Mouse (Mus musculus): ENCODE results near the gene Gli2. TPM values are rescaled to one million over a fixed set of nuclear protein-coding genes. Genes with fewer than 3 reads are reported as not detected.

Gene Gli2
- polyA plus RNA-seq, 1 experiment: 4.4 TPM

DNA sequence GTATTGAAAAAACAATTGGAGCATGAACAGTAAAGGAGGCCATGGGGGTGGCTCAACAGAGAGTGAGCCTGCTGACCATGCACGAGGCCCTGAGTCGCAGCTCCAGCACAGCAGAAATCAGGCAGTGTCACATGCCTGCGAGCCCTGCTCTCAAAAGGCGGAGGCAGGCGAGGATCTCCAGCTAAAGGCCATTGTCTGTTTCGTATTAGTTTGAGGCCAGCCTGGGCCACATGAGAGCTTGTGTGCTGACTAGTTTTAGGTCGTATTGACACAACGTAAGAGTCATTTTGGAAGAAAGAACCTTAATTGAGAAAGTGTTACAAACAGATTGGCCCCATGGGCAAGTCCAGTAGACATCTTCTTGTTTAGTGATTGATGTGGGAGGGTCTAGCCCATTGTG, 17.5 kb downstream of the Gli2 start:
- TF ChIP-seq CTCF (IDR thresholded peaks at IDR 0.05; ENCODE audit: insufficient read depth, low read length): no peak
- no peak for DNase-seq
- WGBS: 82% methylated on average over 8 of the region's 8 CpGs
- Histone ChIP-seq H3K4me1 (ENCODE audit: control insufficient read depth, insufficient read depth, low read length) (no peaks in the 10 kb centered on the region), H3K4me3 (replicated peaks; ENCODE audit: extremely low read depth, low read depth, low read length) (no peak overlapping the region)

DNA sequence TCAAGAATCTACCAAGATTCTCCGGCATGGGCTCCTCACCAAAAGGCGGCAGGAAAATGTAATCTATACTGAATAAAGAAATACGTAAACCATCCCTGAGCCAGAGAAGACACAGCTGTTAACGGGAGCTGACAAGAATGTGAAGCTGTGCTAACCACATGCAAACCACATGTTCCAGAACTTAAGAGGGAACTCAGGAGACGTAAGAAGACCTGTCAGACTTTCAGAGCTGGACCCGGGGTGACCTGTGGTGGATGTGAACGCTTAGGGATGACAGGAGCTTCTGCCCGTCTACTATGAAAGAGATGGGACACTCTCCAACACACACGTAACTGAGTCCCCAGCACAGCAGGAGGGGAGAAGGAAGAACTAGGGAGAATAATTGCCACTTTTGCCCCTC, 18.1 kb downstream of the Gli2 start:
- no peak for DNase-seq
- TF ChIP-seq CTCF (IDR thresholded peaks at IDR 0.05; ENCODE audit: insufficient read depth, low read length) (no peak), POLR2A (IDR thresholded peaks at IDR 0.05; ENCODE audit: borderline replicate concordance, extremely low read depth, low read depth, low read length) (no peak)
- Histone ChIP-seq H3K4me3 (replicated peaks; ENCODE audit: extremely low read depth, low read depth, low read length) (no peak overlapping the region), H3K4me1 (ENCODE audit: control insufficient read depth, insufficient read depth, low read length) (no peaks in the 10 kb centered on the region)
- 62% methylated on average over 9 of the region's 9 CpGs for WGBS

DNA sequence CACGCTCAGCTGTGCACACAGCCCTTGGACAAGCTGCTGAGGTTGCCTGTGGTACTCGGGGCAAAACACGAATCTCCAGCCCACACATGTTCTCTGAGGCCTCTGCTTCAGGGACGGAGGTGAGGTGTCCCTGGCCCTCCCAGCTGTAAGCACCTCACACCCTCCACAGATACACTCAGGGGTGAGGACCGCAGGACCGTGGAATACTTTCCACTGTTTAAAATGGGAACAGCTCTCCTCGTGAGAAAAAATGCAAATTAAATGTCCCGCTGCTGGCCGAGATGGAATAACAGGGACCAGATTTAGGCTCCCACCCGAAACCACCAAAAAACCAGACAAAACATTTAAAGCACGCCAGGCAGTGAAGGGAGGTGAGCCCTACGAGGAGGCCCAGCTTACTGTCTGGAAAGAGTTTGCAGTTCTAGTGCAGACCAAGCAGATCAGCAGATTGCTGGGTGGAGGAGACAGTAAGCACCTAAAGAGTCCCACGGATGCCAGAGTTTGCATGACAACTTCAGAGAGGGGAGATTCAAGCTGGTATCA, 19.2 kb downstream of the Gli2 start:
- Histone ChIP-seq H3K4me1 (ENCODE audit: control insufficient read depth, insufficient read depth, low read length) (no peaks in the 10 kb centered on the region), H3K4me3 (replicated peaks; ENCODE audit: extremely low read depth, low read depth, low read length) (no peak overlapping the region)
- TF ChIP-seq POLR2A (IDR thresholded peaks at IDR 0.05; ENCODE audit: borderline replicate concordance, extremely low read depth, low read depth, low read length) (no peak), CTCF (IDR thresholded peaks at IDR 0.05; ENCODE audit: insufficient read depth, low read length) (no peak)
- 49% methylated on average over 13 of the region's 13 CpGs for WGBS
- DNase-seq: no peak

DNA sequence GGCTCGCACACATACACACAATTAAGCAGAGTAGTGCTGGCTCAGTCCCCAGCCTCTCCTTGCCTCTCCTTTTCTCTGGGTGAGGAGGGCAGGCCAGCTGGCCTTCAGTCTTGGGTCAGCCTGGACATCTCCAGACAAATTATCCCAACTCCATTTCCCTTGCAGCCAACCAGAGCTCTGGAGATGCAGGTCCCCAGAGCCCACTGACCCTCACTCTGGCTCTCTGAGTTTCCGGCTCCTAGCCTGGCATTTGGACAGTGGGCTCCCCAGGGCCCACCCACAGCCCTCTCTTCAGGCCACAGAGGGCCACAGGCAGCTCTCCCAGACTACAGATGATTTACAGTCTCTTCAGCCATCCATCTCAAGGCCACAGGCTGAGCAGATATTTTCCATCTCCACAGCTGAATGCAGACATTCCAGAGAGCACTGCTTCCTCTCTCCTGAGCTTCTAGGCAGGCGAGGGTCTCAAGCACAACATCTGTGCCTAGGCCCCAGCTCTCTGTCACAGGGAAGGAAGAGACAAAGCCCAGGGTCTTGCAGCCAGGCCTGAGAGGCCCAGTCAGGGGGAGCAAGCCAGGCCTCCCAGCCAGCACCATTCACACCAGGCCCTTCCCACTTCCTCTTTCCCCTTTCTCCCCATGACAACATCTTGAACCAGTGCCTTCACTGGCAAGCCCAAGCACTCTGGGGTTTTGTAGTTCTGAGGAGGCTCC, 19.8 kb downstream of the Gli2 start:
- 70% methylated on average over 3 of the region's 3 CpGs for WGBS
- DNase-seq: peak; percentile 14
- H3K4me3 ChIP-seq (replicated peaks; ENCODE audit: extremely low read depth, low read depth, low read length): no peak overlapping the region
- no peaks in the 10 kb centered on the region for H3K4me1 ChIP-seq (ENCODE audit: control insufficient read depth, insufficient read depth, low read length)
- TF ChIP-seq POLR2A (IDR thresholded peaks at IDR 0.05; ENCODE audit: borderline replicate concordance, extremely low read depth, low read depth, low read length): 0 out of 2 replicates have a peak, but pooled peaks have one; percentile 8
- no peak for TF ChIP-seq CTCF (IDR thresholded peaks at IDR 0.05; ENCODE audit: insufficient read depth, low read length)

DNA sequence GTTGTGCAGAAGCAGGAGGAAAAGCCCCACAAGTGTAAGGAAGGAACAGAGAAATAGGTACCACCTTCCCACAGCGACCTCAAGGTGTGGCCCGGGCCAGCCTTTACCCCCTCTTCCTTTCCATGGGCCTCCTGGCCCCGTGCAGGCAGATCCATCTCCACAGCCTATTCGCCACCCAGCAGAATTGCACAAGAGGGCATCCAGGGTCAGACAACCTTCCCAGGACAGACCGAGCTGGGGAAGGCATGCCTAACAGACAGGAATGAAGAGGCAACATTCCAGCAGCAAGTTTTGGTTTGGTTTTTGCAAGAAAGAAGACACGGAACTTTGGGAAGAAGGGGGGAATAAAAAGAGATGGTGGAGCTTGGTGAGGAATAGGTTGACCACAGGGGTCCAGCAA, 22.2 kb downstream of the Gli2 start:
- DNase-seq: no peak
- Histone ChIP-seq H3K4me1 (ENCODE audit: control insufficient read depth, insufficient read depth, low read length) (no peaks in the 10 kb centered on the region), H3K4me3 (replicated peaks; ENCODE audit: extremely low read depth, low read depth, low read length) (no peak overlapping the region)
- 54% methylated on average over 6 of the region's 6 CpGs for WGBS
- TF ChIP-seq CTCF (IDR thresholded peaks at IDR 0.05; ENCODE audit: insufficient read depth, low read length): no peak
- no peak for TF ChIP-seq POLR2A (IDR thresholded peaks at IDR 0.05; ENCODE audit: borderline replicate concordance, extremely low read depth, low read depth, low read length)

DNA sequence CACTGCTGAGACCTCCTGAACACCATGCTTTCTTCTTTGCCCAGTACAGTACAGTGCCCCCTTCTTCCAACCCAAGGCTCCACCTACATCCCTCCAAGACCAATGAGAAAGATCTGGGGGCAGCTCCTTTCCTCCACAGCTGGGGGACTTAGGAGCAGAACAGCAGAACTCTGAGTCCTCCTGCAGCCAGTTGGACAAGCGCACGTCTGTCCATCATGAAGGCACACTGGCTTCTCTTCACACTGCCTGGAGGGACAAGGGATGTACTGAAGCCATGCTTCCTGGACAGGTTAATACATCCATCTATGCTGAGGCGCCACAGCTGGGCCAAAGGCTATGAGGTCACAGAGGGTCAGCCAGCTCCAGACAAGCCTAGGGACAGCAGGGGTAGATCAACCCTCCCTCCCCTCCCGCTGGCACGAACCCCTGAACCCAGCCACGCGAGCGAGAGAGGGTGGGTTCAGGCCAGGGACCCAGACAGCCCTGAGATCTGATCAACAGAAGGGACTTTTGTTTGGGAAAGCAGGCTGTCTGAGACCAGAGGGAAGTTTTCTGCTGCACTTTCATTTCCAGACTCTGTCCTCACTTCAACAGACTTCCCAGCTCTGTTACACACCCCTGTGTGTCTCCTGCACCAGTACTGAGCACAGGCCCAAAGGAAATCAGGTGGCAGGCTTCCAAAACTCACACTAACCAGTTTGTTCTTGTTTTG, 27.6 kb downstream of the Gli2 start:
- TF ChIP-seq POLR2A (IDR thresholded peaks at IDR 0.05; ENCODE audit: borderline replicate concordance, extremely low read depth, low read depth, low read length) (no peak), CTCF (IDR thresholded peaks at IDR 0.05; ENCODE audit: insufficient read depth, low read length) (no peak)
- no peak overlapping the region for H3K4me3 ChIP-seq (replicated peaks; ENCODE audit: extremely low read depth, low read depth, low read length)
- no peak for DNase-seq
- no peaks in the 10 kb centered on the region for H3K4me1 ChIP-seq (ENCODE audit: control insufficient read depth, insufficient read depth, low read length)
- WGBS: 35% methylated on average over 8 of the region's 8 CpGs

DNA sequence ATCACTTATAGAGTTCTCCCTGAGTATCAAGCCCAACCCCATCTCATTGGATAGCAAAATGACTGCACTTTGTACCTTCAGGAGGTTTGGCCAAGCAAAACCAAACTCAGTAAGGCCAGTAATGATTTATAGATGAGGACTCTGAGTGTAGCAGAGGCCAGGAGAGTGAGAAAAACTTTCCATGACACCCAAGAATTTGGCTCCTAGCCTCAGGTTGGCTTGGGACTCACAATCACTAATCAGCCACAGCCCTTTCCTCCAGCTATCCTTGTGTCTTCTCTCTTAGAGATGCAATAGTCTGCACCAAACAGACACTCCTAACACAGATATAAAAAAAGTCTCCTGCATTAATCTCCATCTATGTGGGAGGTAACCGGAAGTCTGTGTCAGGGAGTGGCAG, 31.1 kb downstream of the Gli2 start:
- WGBS: 84% methylated on average over 1 of the region's 1 CpGs
- DNase-seq: no peak
- H3K4me3 ChIP-seq (replicated peaks; ENCODE audit: extremely low read depth, low read depth, low read length): no peak overlapping the region
- no peaks in the 10 kb centered on the region for H3K4me1 ChIP-seq (ENCODE audit: control insufficient read depth, insufficient read depth, low read length)
- TF ChIP-seq CTCF (IDR thresholded peaks at IDR 0.05; ENCODE audit: insufficient read depth, low read length) (no peak), POLR2A (IDR thresholded peaks at IDR 0.05; ENCODE audit: borderline replicate concordance, extremely low read depth, low read depth, low read length) (no peak)

DNA sequence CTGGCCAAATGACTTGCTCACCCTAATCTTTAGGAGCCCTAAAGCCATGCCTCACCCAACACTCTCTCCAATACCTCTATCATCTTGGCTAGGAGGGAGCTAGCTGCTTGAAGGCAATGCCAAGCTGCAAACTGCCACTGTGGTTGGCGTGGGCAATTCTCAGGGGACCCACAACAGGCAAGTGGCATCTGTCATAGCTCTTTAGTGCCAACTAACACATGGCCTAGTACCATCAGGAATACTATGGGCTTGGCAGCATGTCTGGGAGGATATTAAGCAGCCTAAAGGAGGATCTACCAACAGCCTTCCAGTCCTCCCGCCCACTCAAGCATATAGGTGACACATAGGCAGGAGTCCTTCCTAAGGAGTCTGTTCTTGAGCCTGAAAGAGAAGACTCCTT, 33.3 kb downstream of the Gli2 start:
- Histone ChIP-seq H3K4me1 (ENCODE audit: control insufficient read depth, insufficient read depth, low read length) (no peaks in the 10 kb centered on the region), H3K4me3 (replicated peaks; ENCODE audit: extremely low read depth, low read depth, low read length) (no peak overlapping the region)
- no peak for DNase-seq
- 89% methylated on average over 2 of the region's 2 CpGs for WGBS
- TF ChIP-seq CTCF (IDR thresholded peaks at IDR 0.05; ENCODE audit: insufficient read depth, low read length) (no peak), POLR2A (IDR thresholded peaks at IDR 0.05; ENCODE audit: borderline replicate concordance, extremely low read depth, low read depth, low read length) (no peak)

DNA sequence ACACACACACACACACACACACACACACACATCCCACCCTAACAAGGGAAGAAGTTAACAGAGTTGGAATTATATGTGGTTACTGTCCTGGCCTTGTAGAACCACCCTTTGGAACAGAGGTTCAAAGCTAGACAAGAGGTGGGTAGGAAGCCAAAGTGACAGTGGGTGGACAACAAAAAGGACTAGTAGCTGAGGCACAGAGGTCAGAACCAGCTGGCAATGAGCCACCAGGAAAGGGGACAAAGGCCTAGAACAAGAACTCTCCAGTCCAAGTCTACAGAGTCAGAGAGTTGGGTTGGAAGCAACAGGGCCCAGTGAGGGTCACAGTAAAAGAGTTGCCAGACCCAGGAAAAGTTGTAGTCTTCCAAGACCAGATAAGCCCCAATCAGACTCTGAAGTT, 34.4 kb downstream of the Gli2 start:
- Histone ChIP-seq H3K4me3 (replicated peaks; ENCODE audit: extremely low read depth, low read depth, low read length) (no peak overlapping the region), H3K4me1 (ENCODE audit: control insufficient read depth, insufficient read depth, low read length) (no peaks in the 10 kb centered on the region)
- no peak for DNase-seq
- TF ChIP-seq CTCF (IDR thresholded peaks at IDR 0.05; ENCODE audit: insufficient read depth, low read length) (no peak), POLR2A (IDR thresholded peaks at IDR 0.05; ENCODE audit: borderline replicate concordance, extremely low read depth, low read depth, low read length) (no peak)

DNA sequence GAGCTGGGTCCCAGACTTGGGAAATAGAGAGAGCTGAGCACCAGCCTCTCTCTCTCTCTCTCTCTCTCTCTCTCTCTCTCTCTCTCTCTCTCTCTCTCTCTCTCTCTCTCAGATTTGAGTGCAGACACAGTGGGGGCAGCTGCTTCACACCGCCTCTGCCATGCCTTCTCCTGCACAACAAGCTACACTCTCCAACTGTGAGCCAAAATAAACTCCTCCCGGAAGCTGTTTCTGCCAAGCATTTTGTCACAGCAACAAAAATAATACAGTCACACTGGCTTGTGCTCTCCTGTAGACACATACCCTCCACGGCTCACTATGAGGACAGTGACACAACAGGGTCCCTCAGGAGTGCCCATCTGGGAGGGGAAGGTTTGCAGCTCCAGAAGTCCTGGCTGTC, 36.6 kb downstream of the Gli2 start:
- TF ChIP-seq POLR2A (IDR thresholded peaks at IDR 0.05; ENCODE audit: borderline replicate concordance, extremely low read depth, low read depth, low read length): no peak
- TF ChIP-seq CTCF (IDR thresholded peaks at IDR 0.05; ENCODE audit: insufficient read depth, low read length): no peak
- DNase-seq: no peak
- H3K4me3 ChIP-seq (replicated peaks; ENCODE audit: extremely low read depth, low read depth, low read length): no peak overlapping the region
- 70% methylated on average over 3 of the region's 3 CpGs for WGBS
- H3K4me1 ChIP-seq (ENCODE audit: control insufficient read depth, insufficient read depth, low read length): no peaks in the 10 kb centered on the region
